Mouse (Mus musculus) small intestine, adult 2 months (tissue): ENCODE measurements around the gene Snx25. TPM values are rescaled to one million over a fixed set of nuclear protein-coding genes. Genes with fewer than 3 reads are reported as not detected.

Experiments
- H3K27ac ChIP-seq: fragments of 200-500 bp; 2 replicates; pipeline ENCODE4 v1.5.1; 2012; ENCODE audit warnings: low read depth, low read length, control low read depth, inconsistent platforms; ENCODE audit not compliant: insufficient read depth
- H3K27me3 ChIP-seq: fragments of 200-500 bp; 2 replicates; pipeline ENCODE4 v1.6.1; 2012; ENCODE audit warnings: mild to moderate bottlenecking, moderate library complexity, low read length, inconsistent platforms; ENCODE audit not compliant: control insufficient read depth, insufficient read depth
- H3K36me3 ChIP-seq: fragments of 200-500 bp; 2 replicates; pipeline ENCODE4 v1.6.1; 2012; ENCODE audit warnings: mild to moderate bottlenecking, low read length, control low read depth, inconsistent platforms; ENCODE audit not compliant: control insufficient read depth, insufficient read depth
- H3K4me1 ChIP-seq: fragments of 200-500 bp; 2 replicates; pipeline ENCODE4 v1.6.1; 2012; ENCODE audit warnings: low read length, inconsistent platforms, mixed read lengths; ENCODE audit not compliant: control insufficient read depth, insufficient read depth, insufficient read length
- H3K4me3 ChIP-seq: fragments of 200-500 bp; 2 replicates; pipeline ENCODE4 v1.5.1; 2012; ENCODE audit warnings: low read depth, mild to moderate bottlenecking, control low read depth, inconsistent platforms, low read length, moderate library complexity
- CTCF ChIP-seq: fragments of 200-500 bp; IDR thresholded peaks from 2 replicates; pipeline ENCODE4 v1.5.1; 2012; ENCODE audit warnings: low read depth, mild to moderate bottlenecking, control low read depth, inconsistent platforms, low read length, moderate library complexity, mixed read lengths; ENCODE audit not compliant: insufficient replicate concordance, insufficient read length; ENCODE audit errors: extremely low read depth
- POLR2A ChIP-seq: fragments of 200-500 bp; IDR thresholded peaks from 2 replicates; pipeline ENCODE4 v1.6.1; 2012; ENCODE audit warnings: low read depth, mild to moderate bottlenecking, control low read depth, inconsistent platforms, low read length, moderate library complexity
- WGBS: fragments of 180-500 bp; shearing (Covaris S2); methylation state at CpG from one replicate; pipeline ENCODE4 v1.1.7; 2018; 5-methylcytosine and 5-hydroxymethylcytosine counted together
- polyA plus RNA-seq: library from polyadenylated mRNA; depleted of rRNA; stranded (reverse); fragments of >200 nt; gene quantifications from 2 replicates; pipeline ENCODE4 v1.2.3, GENCODE M21; 2012

The Snx25 gene
- polyA plus RNA-seq, 1 experiment: 10.9 TPM

- whole genome bisulfite sequencing: 76% methylated on average over 6 of the region's 6 CpGs
- H3K4me3 ChIP-seq: no peak overlapping the region
- no peaks in the 10 kb centered on the region for H3K27me3 ChIP-seq
- H3K4me1 ChIP-seq: no peaks in the 10 kb centered on the region
- peaks cover 15% of the 10 kb centered on the region for H3K36me3 ChIP-seq
- TF ChIP-seq CTCF: no peak
- TF ChIP-seq POLR2A: no peak
- H3K27ac ChIP-seq: no peak overlapping the region
These were observed 59.1 kb downstream of the Snx25 start for GRCm38 (mm10) chr8:46092667-46093360.

GRCm38 (mm10) chr8:46083141-46083540, 68.8 kb downstream of the Snx25 start:
- no peak for TF ChIP-seq CTCF
- TF ChIP-seq POLR2A: no peak
- Histone ChIP-seq H3K27me3 (no peaks in the 10 kb centered on the region), H3K4me3 (no peak overlapping the region), H3K27ac (no peak overlapping the region), H3K36me3 (peaks cover 17% of the 10 kb centered on the region), H3K4me1 (no peaks in the 10 kb centered on the region)
- 85% methylated on average over 5 of the region's 5 CpGs for WGBS

- TF ChIP-seq POLR2A (no peak), CTCF (no peak)
- 89% methylated on average over 2 of the region's 2 CpGs for WGBS
- Histone ChIP-seq H3K27ac (no peak overlapping the region), H3K4me3 (no peak overlapping the region), H3K36me3 (peaks cover 14% of the 10 kb centered on the region), H3K27me3 (no peaks in the 10 kb centered on the region), H3K4me1 (no peaks in the 10 kb centered on the region)
These were observed 70.9 kb downstream of the Snx25 start for GRCm38 (mm10) chr8:46081030-46081429.

- H3K36me3 ChIP-seq: peaks cover 11% of the 10 kb centered on the region
- H3K4me3 ChIP-seq: no peak overlapping the region
- WGBS: 79% methylated on average over 6 of the region's 6 CpGs
- TF ChIP-seq CTCF: no peak
- no peak for TF ChIP-seq POLR2A
- H3K27ac ChIP-seq: no peak overlapping the region
- no peaks in the 10 kb centered on the region for H3K4me1 ChIP-seq
- H3K27me3 ChIP-seq: no peaks in the 10 kb centered on the region
These were observed 73.1 kb downstream of the Snx25 start for GRCm38 (mm10) chr8:46078866-46079265.

GRCm38 (mm10) chr8:46075223-46075622, 76.7 kb downstream of the Snx25 start:
- WGBS: 87% methylated on average over 5 of the region's 5 CpGs
- H3K27ac ChIP-seq: no peak overlapping the region
- no peaks in the 10 kb centered on the region for H3K27me3 ChIP-seq
- no peak overlapping the region for H3K4me3 ChIP-seq
- TF ChIP-seq CTCF: no peak
- TF ChIP-seq POLR2A: no peak
- peaks cover 11% of the 10 kb centered on the region for H3K36me3 ChIP-seq
- H3K4me1 ChIP-seq: no peaks in the 10 kb centered on the region

- 76% methylated on average over 2 of the region's 2 CpGs for WGBS
- Histone ChIP-seq H3K4me3 (no peak overlapping the region), H3K4me1 (no peaks in the 10 kb centered on the region), H3K27ac (no peak overlapping the region), H3K27me3 (no peaks in the 10 kb centered on the region), H3K36me3 (peaks cover 6% of the 10 kb centered on the region)
- no peak for TF ChIP-seq POLR2A
- no peak for TF ChIP-seq CTCF
These were observed 78.3 kb downstream of the Snx25 start for GRCm38 (mm10) chr8:46073540-46074140.

GRCm38 (mm10) chr8:46072798-46073197, 79.2 kb downstream of the Snx25 start:
- no peak for TF ChIP-seq POLR2A
- TF ChIP-seq CTCF: no peak
- no peak overlapping the region for H3K4me3 ChIP-seq
- WGBS: 92% methylated on average over 5 of the region's 5 CpGs
- H3K27me3 ChIP-seq: no peaks in the 10 kb centered on the region
- H3K4me1 ChIP-seq: no peaks in the 10 kb centered on the region
- H3K27ac ChIP-seq: no peak overlapping the region
- peaks cover 11% of the 10 kb centered on the region for H3K36me3 ChIP-seq

GRCm38 (mm10) chr8:46040260-46040659, 111.7 kb downstream of the Snx25 start:
- Histone ChIP-seq H3K4me1 (no peaks in the 10 kb centered on the region), H3K36me3 (peaks cover 63% of the 10 kb centered on the region), H3K27me3 (no peaks in the 10 kb centered on the region), H3K4me3 (no peak overlapping the region), H3K27ac (no peak overlapping the region)
- TF ChIP-seq CTCF (no peak), POLR2A (no peak)
- WGBS: 91% methylated on average over 13 of the region's 13 CpGs
